Comparison of ENCODE assay signal across 16 mouse cellular contexts in genomic region chr2:101952951-101953361, GRCm38 (mm10).
A peak's percentile ranks its signal among the peaks of the same experiment; 100 is the strongest.
DNase-seq lines count a peak whose midpoint lies in the region; ATAC-seq and TF ChIP-seq lines count a peak whose summit lies in the region.
"Had no signal": no experiment of that assay in that cellular context is flagged by ENCODE, and none has a peak within 500 bp of the region (broad histone marks: within the 10 kb centered on the region; RNA-seq: fewer than 3 reads in every experiment).

No protein-coding gene starts in this region.

- no peak for TF ChIP-seq EP300 in heart, adult 2 months (IDR thresholded peaks at IDR 0.05; ENCODE audit: insufficient read depth, low read depth, low read length)

- no peak overlapping the region for H3K4me2 ChIP-seq in embryonic facial prominence, embryonic 15.5 days (replicated peaks)
- no peak overlapping the region for H3K4me2 ChIP-seq in kidney, embryonic 14.5 days (replicated peaks; ENCODE audit: low read depth, low read length)
- H3K4me2 ChIP-seq: heart, embryonic 11.5 days; liver, embryonic 13.5 days; neural tube, embryonic 13.5 days had no signal

- TF ChIP-seq CTCF in cerebellum, adult 2 months (IDR thresholded peaks at IDR 0.05; ENCODE audit: borderline replicate concordance, insufficient read depth, low read depth, low read length) = no peak
- TF ChIP-seq CTCF in heart, adult 2 months (IDR thresholded peaks at IDR 0.05) = no peak

- H3K27me3 ChIP-seq in embryonic facial prominence, embryonic 15.5 days = no peaks in the 10 kb centered on the region
- no peaks in the 10 kb centered on the region for H3K27me3 ChIP-seq in embryonic facial prominence, embryonic 10.5 days (replicated peaks; ENCODE audit: low read depth, poor library complexity, severe bottlenecking)
- no peaks in the 10 kb centered on the region for H3K27me3 ChIP-seq in kidney, embryonic 14.5 days (ENCODE audit: control insufficient read depth, insufficient read depth, low read length)
- no peaks in the 10 kb centered on the region for H3K27me3 ChIP-seq in cerebellum, adult 2 months (ENCODE audit: control insufficient read depth, insufficient read depth, low read length)
- no peaks in the 10 kb centered on the region for H3K27me3 ChIP-seq in heart, adult 2 months (ENCODE audit: control insufficient read depth, insufficient read depth, low read length)
- H3K27me3 ChIP-seq: liver, embryonic 13.5 days; neural tube, embryonic 13.5 days had no signal

- no peak for DNase-seq in embryonic facial prominence, embryonic 10.5 days (ENCODE audit: low spot score)
- peak; percentile 39 for DNase-seq in kidney, adult 18-20 months
- peak; percentile 63 to 68 for DNase-seq in cerebellum, adult 2 months
- peak; percentile 40 for DNase-seq in kidney, adult 9 months
- no peak for DNase-seq in heart, adult 2 months
- DNase-seq: adrenal gland, postnatal 36 days; liver, embryonic 13.5 days; lung, postnatal 10 days; right cerebral cortex, postnatal 25 days; thymus, adult 18-20 months had no signal

- intact Hi-C loops in heart, adult 2 months (cut with DNase I) = no loop called here

- TF ChIP-seq POLR2A in cerebellum, adult 2 months (IDR thresholded peaks at IDR 0.05; ENCODE audit: borderline replicate concordance, insufficient read depth, low read length) = no peak
- TF ChIP-seq POLR2A in heart, adult 2 months (IDR thresholded peaks at IDR 0.05; ENCODE audit: insufficient read depth, low read depth, low read length) = no peak

- H3K9me3 ChIP-seq in embryonic facial prominence, embryonic 15.5 days (replicated peaks) = no peaks in the 10 kb centered on the region
- H3K9me3 ChIP-seq in embryonic facial prominence, embryonic 10.5 days = no peaks in the 10 kb centered on the region
- no peaks in the 10 kb centered on the region for H3K9me3 ChIP-seq in kidney, embryonic 14.5 days (ENCODE audit: control insufficient read depth, low read length)
- H3K9me3 ChIP-seq: liver, embryonic 13.5 days; megakaryocyte, embryonic 14.5 days; neural tube, embryonic 13.5 days had no signal

- 0 out of 2 replicates have a peak overlapping the region, but pooled peaks have one; percentile 18 for H3K27ac ChIP-seq in embryonic facial prominence, embryonic 15.5 days (replicated peaks)
- no peak overlapping the region for H3K27ac ChIP-seq in embryonic facial prominence, embryonic 10.5 days (replicated peaks)
- H3K27ac ChIP-seq in kidney, embryonic 14.5 days (ENCODE audit: low read depth, low read length) = no peak overlapping the region; the same call in 1 of the 2 replicates
- peak overlapping the region; percentile 6 for H3K27ac ChIP-seq in cerebellum, adult 2 months (ENCODE audit: insufficient read depth, low read length)
- H3K27ac ChIP-seq in heart, adult 2 months = no peak overlapping the region
- H3K27ac ChIP-seq: liver, embryonic 13.5 days; neural tube, embryonic 13.5 days had no signal

- WGBS in embryonic facial prominence, embryonic 15.5 days = 89% methylated on average over 8 of the region's 8 CpGs
- WGBS in embryonic facial prominence, embryonic 10.5 days = 91% methylated on average over 8 of the region's 8 CpGs
- 60% methylated on average over 8 of the region's 8 CpGs for WGBS in kidney, embryonic 14.5 days
- 15% methylated on average over 8 of the region's 8 CpGs for WGBS in cerebellum, adult 2 months
- 83% methylated on average over 8 of the region's 8 CpGs for WGBS in heart, adult 2 months

- no peak overlapping the region for H3K4me3 ChIP-seq in embryonic facial prominence, embryonic 15.5 days (replicated peaks)
- H3K4me3 ChIP-seq in embryonic facial prominence, embryonic 10.5 days = no peak overlapping the region
- H3K4me3 ChIP-seq in kidney, embryonic 14.5 days (ENCODE audit: low read length) = no peak overlapping the region
- H3K4me3 ChIP-seq in cerebellum, adult 2 months (replicated peaks; ENCODE audit: insufficient read depth, low read depth, low read length) = no peak overlapping the region
- no peak overlapping the region for H3K4me3 ChIP-seq in heart, adult 2 months
- H3K4me3 ChIP-seq: liver, embryonic 13.5 days; megakaryocyte, embryonic 14.5 days; neural tube, embryonic 13.5 days had no signal

- no peaks in the 10 kb centered on the region for H3K79me2 ChIP-seq in heart, adult 2 months (replicated peaks; ENCODE audit: control insufficient read depth, insufficient read depth, low read length)

- no peak overlapping the region for H3K9ac ChIP-seq in embryonic facial prominence, embryonic 15.5 days
- no peak overlapping the region for H3K9ac ChIP-seq in kidney, embryonic 14.5 days (ENCODE audit: low read depth, low read length)
- no peak overlapping the region for H3K9ac ChIP-seq in heart, adult 2 months (ENCODE audit: low read depth, low read length)
- H3K9ac ChIP-seq: liver, embryonic 13.5 days; neural tube, embryonic 13.5 days had no signal

- ATAC-seq in embryonic facial prominence, embryonic 15.5 days (ENCODE audit: insufficient number of reproducible peaks, low FRiP score, low TSS enrichment, low read depth) = no peak
- ATAC-seq in kidney, embryonic 14.5 days (ENCODE audit: low FRiP score, low TSS enrichment) = no peak
- ATAC-seq in granulocyte monocyte progenitor cell, adult 5-6 weeks (replicated peaks; ENCODE audit: poor library complexity, severe bottlenecking) = no peak

- H3K4me1 ChIP-seq in embryonic facial prominence, embryonic 15.5 days = peaks cover 14% of the 10 kb centered on the region
- H3K4me1 ChIP-seq in embryonic facial prominence, embryonic 10.5 days = peaks cover 14% of the 10 kb centered on the region
- peaks cover 4% of the 10 kb centered on the region; the same call in 1 of the 2 replicates for H3K4me1 ChIP-seq in kidney, embryonic 14.5 days (ENCODE audit: control insufficient read depth, insufficient read depth, low read length)
- peaks cover 7% of the 10 kb centered on the region for H3K4me1 ChIP-seq in cerebellum, adult 2 months (ENCODE audit: control insufficient read depth, insufficient read depth, low read length)
- no peaks in the 10 kb centered on the region for H3K4me1 ChIP-seq in heart, adult 2 months (ENCODE audit: control insufficient read depth, insufficient read depth, low read length)

- H3K36me3 ChIP-seq in embryonic facial prominence, embryonic 15.5 days = peaks cover 22% of the 10 kb centered on the region
- H3K36me3 ChIP-seq in embryonic facial prominence, embryonic 10.5 days (replicated peaks) = peaks cover 45% of the 10 kb centered on the region
- H3K36me3 ChIP-seq in kidney, embryonic 14.5 days (ENCODE audit: control insufficient read depth, insufficient read depth, low read length) = peaks cover 19% of the 10 kb centered on the region; the same call in 1 of the 2 replicates
- no peaks in the 10 kb centered on the region for H3K36me3 ChIP-seq in heart, adult 2 months (ENCODE audit: control insufficient read depth, insufficient read depth, low read length)
- H3K36me3 ChIP-seq: liver, embryonic 13.5 days had no signal

Comparison
In these comparisons a context has a peak if more than half of its experiments do, and no peak if none do; other contexts are left out.
1. H3K27ac ChIP-seq: peak in embryonic facial prominence, embryonic 15.5 days (single experiment) and cerebellum, adult 2 months (single experiment); none in embryonic facial prominence, embryonic 10.5 days (single experiment), kidney, embryonic 14.5 days (single experiment) and heart, adult 2 months (single experiment).
2. DNase-seq: peak in kidney, adult 18-20 months (single experiment), cerebellum, adult 2 months (2 of 2) and kidney, adult 9 months (single experiment); none in embryonic facial prominence, embryonic 10.5 days (single experiment) and heart, adult 2 months (0 of 2).